Mouse (Mus musculus) hindbrain, postnatal 0 days (tissue): Measurements from ENCODE around the gene Lpcat3. TPM values are rescaled to one million over a fixed set of nuclear protein-coding genes. Genes with fewer than 3 reads are reported as not detected.
"Not testable (repeated sequence)": the region's sequence is repeated elsewhere in the genome, so short reads cannot be mapped to it uniquely, and the experiment has no call there.

ENCODE experiments used
- ATAC-seq: fragments of 200-750 bp; cut with Nextera tagmentation; 2 replicates; pipeline ENCODE4 v1.8.0; 2017; ENCODE audit warnings: mild to moderate bottlenecking, moderate TSS enrichment, moderate library complexity
- DNase-seq: peaks from one replicate; pipeline ENCODE4 v3.0.0-alpha.2; 2015; ENCODE audit warnings: low spot score
- H3K27ac ChIP-seq: fragments of 300-500 bp; sonication (generic); 2 replicates; pipeline ENCODE4 v1.5.1; 2014; ENCODE audit warnings: mild to moderate bottlenecking
- H3K27me3 ChIP-seq: fragments of 300-500 bp; sonication (generic); 2 replicates; pipeline ENCODE4 v1.6.1; 2014; ENCODE audit warnings: low read length, mixed read lengths; ENCODE audit not compliant: insufficient read depth
- H3K36me3 ChIP-seq: fragments of 300-500 bp; sonication (generic); 2 replicates; pipeline ENCODE4 v1.6.1; 2014; ENCODE audit warnings: low read length, mixed read lengths; ENCODE audit not compliant: insufficient read depth
- H3K4me1 ChIP-seq: fragments of 300-500 bp; sonication (generic); 2 replicates; pipeline ENCODE4 v1.6.1; 2014; ENCODE audit warnings: antibody characterized with exemption, low read length, mixed read lengths; ENCODE audit not compliant: insufficient read depth
- H3K4me2 ChIP-seq: fragments of 300-500 bp; sonication (generic); 2 replicates; pipeline ENCODE4 v1.6.1; 2014; ENCODE audit warnings: low read depth, mild to moderate bottlenecking, low read length, moderate library complexity, mixed read lengths
- H3K4me3 ChIP-seq: fragments of 300-500 bp; sonication (generic); 2 replicates; pipeline ENCODE4 v1.5.1; 2014; ENCODE audit warnings: low read length
- H3K9ac ChIP-seq: fragments of 300-500 bp; sonication (generic); replicated peaks from 2 replicates; pipeline ENCODE4 v1.6.1; 2014; ENCODE audit warnings: mild to moderate bottlenecking, low read length, moderate library complexity, mixed read lengths
- H3K9me3 ChIP-seq: fragments of 300-500 bp; sonication (generic); 2 replicates; pipeline ENCODE4 v1.6.1; 2016; ENCODE audit warnings: low read length, mixed read lengths
- CTCF ChIP-seq: IDR thresholded peaks from 2 replicates; pipeline ENCODE4 v1.5.1; 2016; ENCODE audit warnings: antibody characterized with exemption, control low read depth, low read depth
- WGBS: fragments of 180-500 bp; shearing (Covaris S2); extraction: QIAGEN DNeasy Blood & Tissue Kit; methylation state at CpG from one replicate; pipeline ENCODE4 v1.1.7; 2014; 5-methylcytosine and 5-hydroxymethylcytosine counted together
- polyA plus RNA-seq: library from polyadenylated mRNA; unstranded; fragments of >200 nt; fragmentation: Nextera tagmentation; extraction: Ambion mirVana; gene quantifications from 2 replicates; pipeline ENCODE4 v1.2.1, GENCODE M21; 2015
- total RNA-seq: library from RNA; depleted of rRNA; stranded (reverse); fragments of >200 nt; gene quantifications from 2 replicates; pipeline ENCODE4 v1.2.3, GENCODE M21; 2014

Gene Lpcat3
- total and polyA plus RNA-seq, 2 experiments from 2014 or later: 48.5 to 49.5 TPM

- DNase-seq (no peak), ATAC-seq (no peak)
- H3K4me1 ChIP-seq: no peaks in the 10 kb centered on the region
- H3K27me3 ChIP-seq: no peaks in the 10 kb centered on the region
- no peaks in the 10 kb centered on the region for H3K36me3 ChIP-seq
- no peak overlapping the region for H3K4me2 ChIP-seq
- H3K9ac ChIP-seq: no peak overlapping the region
- 98% methylated on average over 7 of the region's 7 CpGs for WGBS
- no peaks in the 10 kb centered on the region for H3K9me3 ChIP-seq
- no peak overlapping the region for H3K4me3 ChIP-seq
- TF ChIP-seq CTCF: no peak
- H3K27ac ChIP-seq: no peak overlapping the region
Measured at GRCm38 (mm10) chr6:124674591-124674990, 11.8 kb downstream of the Lpcat3 start.

GRCm38 (mm10) chr6:124676171-124676570 is 13.3 kb downstream of the Lpcat3 start:
- Histone ChIP-seq H3K36me3 (no peaks in the 10 kb centered on the region), H3K4me3 (no peak overlapping the region), H3K9me3 (no peaks in the 10 kb centered on the region), H3K4me1 (no peaks in the 10 kb centered on the region), H3K9ac (no peak overlapping the region), H3K27ac (no peak overlapping the region), H3K4me2 (no peak overlapping the region), H3K27me3 (no peaks in the 10 kb centered on the region)
- no peak for ATAC-seq
- TF ChIP-seq CTCF: no peak
- no peak for DNase-seq
- 89% methylated on average over 6 of the region's 6 CpGs for WGBS

GRCm38 (mm10) chr6:124678769-124679168 is 15.9 kb downstream of the Lpcat3 start:
- H3K4me1 ChIP-seq: no peaks in the 10 kb centered on the region
- H3K4me2 ChIP-seq: no peak overlapping the region
- no peaks in the 10 kb centered on the region for H3K9me3 ChIP-seq
- no peak overlapping the region for H3K4me3 ChIP-seq
- no peaks in the 10 kb centered on the region for H3K27me3 ChIP-seq
- DNase-seq (no peak), ATAC-seq (no peak)
- no peak for TF ChIP-seq CTCF
- 94% methylated on average over 7 of the region's 7 CpGs for WGBS
- H3K27ac ChIP-seq: no peak overlapping the region
- no peaks in the 10 kb centered on the region for H3K36me3 ChIP-seq
- H3K9ac ChIP-seq: no peak overlapping the region

- H3K36me3 ChIP-seq: no peaks in the 10 kb centered on the region
- H3K27me3 ChIP-seq: no peaks in the 10 kb centered on the region
- no peak for TF ChIP-seq CTCF
- ATAC-seq (no peak), DNase-seq (no peak)
- 89% methylated on average over 3 of the region's 3 CpGs for WGBS
- H3K9ac ChIP-seq: no peak overlapping the region
- no peaks in the 10 kb centered on the region for H3K4me1 ChIP-seq
- no peaks in the 10 kb centered on the region for H3K9me3 ChIP-seq
- no peak overlapping the region for H3K4me2 ChIP-seq
- H3K4me3 ChIP-seq: no peak overlapping the region
- H3K27ac ChIP-seq: no peak overlapping the region
Measured at GRCm38 (mm10) chr6:124679486-124679885, 16.7 kb downstream of the Lpcat3 start.

- not testable (repeated sequence) for H3K4me1 ChIP-seq, H3K9ac ChIP-seq, H3K27ac ChIP-seq, DNase-seq, H3K4me3 ChIP-seq, ATAC-seq, H3K4me2 ChIP-seq, H3K27me3 ChIP-seq, H3K36me3 ChIP-seq, H3K9me3 ChIP-seq
- WGBS: 52% methylated on average over 6 of the region's 6 CpGs
Measured at GRCm38 (mm10) chr6:124682291-124682690, 19.5 kb downstream of the Lpcat3 start.

- H3K27me3 ChIP-seq: no peaks in the 10 kb centered on the region
- no peak overlapping the region for H3K9ac ChIP-seq
- no peaks in the 10 kb centered on the region for H3K9me3 ChIP-seq
- 88% methylated on average over 14 of the region's 14 CpGs for WGBS
- H3K36me3 ChIP-seq: no peaks in the 10 kb centered on the region
- H3K27ac ChIP-seq: no peak overlapping the region
- no peak overlapping the region for H3K4me3 ChIP-seq
- DNase-seq: no peak
- no peaks in the 10 kb centered on the region for H3K4me1 ChIP-seq
- no peak for TF ChIP-seq CTCF
- no peak overlapping the region for H3K4me2 ChIP-seq
- no peak for ATAC-seq
Measured at GRCm38 (mm10) chr6:124683591-124684417, 21.0 kb downstream of the Lpcat3 start.
